8 mouse cellular contexts compared by ENCODE assay signal in the genomic region with DNA sequence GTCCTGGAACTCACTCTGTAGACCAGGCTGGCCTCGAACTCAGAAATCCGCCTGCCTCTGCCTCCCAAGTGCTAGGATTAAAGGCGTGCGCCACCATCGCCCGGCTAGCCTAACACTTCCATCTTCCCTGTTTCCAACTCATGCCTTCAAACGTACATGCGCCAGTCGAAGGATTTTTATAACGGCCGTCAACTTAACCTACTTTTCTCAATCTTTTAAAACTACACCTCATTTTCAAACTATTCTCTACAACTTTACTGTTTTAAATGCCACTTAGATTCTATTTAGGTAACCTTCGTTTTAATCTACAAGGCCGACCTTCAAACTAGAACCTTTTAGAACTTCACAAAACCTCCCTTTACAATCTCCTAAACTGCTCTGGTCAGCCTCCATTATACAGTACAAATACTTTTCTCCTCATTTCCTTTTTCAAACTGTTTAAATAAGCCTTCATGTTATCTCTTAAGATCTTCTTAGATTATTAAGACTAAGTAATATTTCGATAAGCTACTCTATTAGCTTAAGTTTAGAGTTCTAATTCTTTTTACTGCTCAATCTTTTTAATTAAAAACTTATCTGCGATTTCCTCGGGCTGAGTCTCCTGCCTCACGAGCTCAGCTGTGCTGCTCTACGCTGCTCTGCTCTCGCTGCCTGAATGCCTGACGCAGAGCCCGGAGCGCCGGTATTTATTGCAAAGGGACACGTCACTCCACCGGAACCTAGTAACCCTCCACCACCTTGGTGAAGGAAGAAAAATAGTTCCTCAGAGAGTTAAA. TPM values are rescaled to one million over a fixed set of nuclear protein-coding genes. Genes with fewer than 3 reads are reported as not detected.
A peak's percentile ranks its signal among the peaks of the same experiment; 100 is the strongest.
DNase-seq lines count a peak whose midpoint lies in the region; ATAC-seq and TF ChIP-seq lines count a peak whose summit lies in the region.

No protein-coding gene starts in this region.

- no peaks in the 10 kb centered on the region for H3K27me3 ChIP-seq in C2C12 (ENCODE audit: control insufficient read depth, insufficient read depth, insufficient read length)
- no peaks in the 10 kb centered on the region for H3K27me3 ChIP-seq in heart, embryonic 11.5 days (ENCODE audit: control insufficient read depth, insufficient read depth, low read length)
- H3K27me3 ChIP-seq in kidney, embryonic 16.5 days (ENCODE audit: insufficient read depth, low read length) = no peaks in the 10 kb centered on the region

- peak overlapping the region; percentile 93 for H3K4me2 ChIP-seq in heart, embryonic 11.5 days
- peak overlapping the region; percentile 91 for H3K4me2 ChIP-seq in kidney, embryonic 16.5 days (replicated peaks; ENCODE audit: low read depth, low read length)

- peak; percentile 100; the same call in 1 of the 2 replicates for TF ChIP-seq POLR2A in brain, embryonic 14.5 days (IDR thresholded peaks at IDR 0.05; ENCODE audit: borderline replicate concordance, extremely low read depth, insufficient read depth, insufficient read length, poor library complexity, severe bottlenecking)

- peak; percentile 98 for DNase-seq in brain, embryonic 14.5 days (ENCODE audit: low read depth)
- peak; percentile 94 for DNase-seq in liver
- peak; percentile 82 to 97 for DNase-seq in monocyte, adult 2 months (ENCODE audit: low read depth in 1 of 2, low spot score in 2 of 2)
- peak; percentile 96 to 98 for DNase-seq in spleen, postnatal 14 days (ENCODE audit: low spot score in 2 of 2)

- H3K9me3 ChIP-seq in heart, embryonic 11.5 days (replicated peaks; ENCODE audit: control insufficient read depth, low read length) = no peaks in the 10 kb centered on the region
- H3K9me3 ChIP-seq in kidney, embryonic 16.5 days (ENCODE audit: low read length) = no peaks in the 10 kb centered on the region

- H3ac ChIP-seq in C2C12 (ENCODE audit: control insufficient read depth, insufficient read length, low read depth) = peak overlapping the region; percentile 84

- peak overlapping the region; percentile 100 for H3K9ac ChIP-seq in heart, embryonic 11.5 days (ENCODE audit: low read depth, low read length)
- peak overlapping the region; percentile 91 for H3K9ac ChIP-seq in kidney, embryonic 16.5 days (replicated peaks; ENCODE audit: low read length)

- peak overlapping the region; percentile 98 for H3K4me3 ChIP-seq in C2C12 (ENCODE audit: insufficient read depth, poor library complexity, severe bottlenecking)
- H3K4me3 ChIP-seq in heart, embryonic 11.5 days (ENCODE audit: low read depth, low read length) = peak overlapping the region; percentile 94
- peak overlapping the region; percentile 71 for H3K4me3 ChIP-seq in kidney, embryonic 16.5 days (ENCODE audit: low read length)

- ATAC-seq in erythroblast, adult 5-6 weeks (replicated peaks; ENCODE audit: low FRiP score, poor library complexity, severe bottlenecking) = 0 out of 2 replicates have a peak, but pooled peaks have one; percentile 27
- ATAC-seq in heart, embryonic 11.5 days (replicated peaks; ENCODE audit: insufficient number of reproducible peaks, low FRiP score, low TSS enrichment) = peak; percentile 52
- ATAC-seq in kidney, embryonic 16.5 days (ENCODE audit: low FRiP score, low TSS enrichment) = no peak

- no peak for TF ChIP-seq CTCF in C2C12 (IDR thresholded peaks at IDR 0.05; ENCODE audit: control insufficient read depth, insufficient read depth, insufficient read length)
- TF ChIP-seq CTCF in brain, embryonic 14.5 days (IDR thresholded peaks at IDR 0.05; ENCODE audit: borderline replicate concordance, extremely low read depth, insufficient read depth, insufficient read length) = no peak

- H3K79me3 ChIP-seq in C2C12 (ENCODE audit: low read depth) = peaks cover 51% of the 10 kb centered on the region

- H3K36me3 ChIP-seq in C2C12 (ENCODE audit: control insufficient read depth, insufficient read depth) = peaks cover 42% of the 10 kb centered on the region
- peaks cover 17% of the 10 kb centered on the region for H3K36me3 ChIP-seq in heart, embryonic 11.5 days (ENCODE audit: control insufficient read depth, insufficient read depth, low read length)
- H3K36me3 ChIP-seq in kidney, embryonic 16.5 days (ENCODE audit: insufficient read depth, low read length) = peaks cover 17% of the 10 kb centered on the region

- peak overlapping the region; percentile 100 for H3K27ac ChIP-seq in heart, embryonic 11.5 days (ENCODE audit: low read depth, low read length)
- peak overlapping the region; percentile 100 for H3K27ac ChIP-seq in kidney, embryonic 16.5 days (ENCODE audit: low read length)

- WGBS in heart, embryonic 11.5 days (ENCODE audit: insufficient replicate concordance) = under 1% methylated on average over 25 of the region's 25 CpGs
- WGBS in kidney, embryonic 16.5 days = under 1% methylated on average over 25 of the region's 25 CpGs

- peaks cover 41% of the 10 kb centered on the region for H3K4me1 ChIP-seq in heart, embryonic 11.5 days (ENCODE audit: control insufficient read depth, insufficient read depth, low read length)
- H3K4me1 ChIP-seq in kidney, embryonic 16.5 days (ENCODE audit: insufficient read depth, low read length) = peaks cover 43% of the 10 kb centered on the region

- H3K79me2 ChIP-seq in C2C12 (ENCODE audit: control insufficient read depth, insufficient read depth) = peaks cover 65% of the 10 kb centered on the region

TF ChIP-seq in C2C12, 6 proteins besides CTCF, POLR2A, EP300 and RAD21:
- TF ChIP-seq MAX (IDR thresholded peaks at IDR 0.05) = peak; percentile 69
- no peak for TF ChIP-seq MYOG (IDR thresholded peaks at IDR 0.05; ENCODE audit: control insufficient read depth, extremely low read depth, insufficient read length)

RNA-seq across cellular contexts. Expression of gene Scyl1, which starts 31.0 kb away (rescaled TPM):
- polyA plus RNA-seq in C2C12 (2012; fragmentation: generic; extraction: Trizol) = 69.6 TPM
- polyA plus RNA-seq in brain, embryonic 14.5 days (2012; rRNA removed) = 130 and 153 TPM in 2 replicates
- total RNA-seq in erythroblast, adult 5-6 weeks (2015; ENCODE audit: low replicate concordance) = 8.2 and 12.9 TPM in 2 replicates
- total RNA-seq in erythroblast, adult 5-6 weeks (2017; ENCODE audit: low replicate concordance) = 9.1 and 11.9 TPM in 2 replicates
- 54.8 and 59.4 TPM in 2 replicates for polyA plus RNA-seq in heart, embryonic 11.5 days (2014; fragmentation: Nextera tagmentation; extraction: Ambion mirVana)
- polyA plus RNA-seq in kidney, embryonic 16.5 days (2015; fragmentation: Nextera tagmentation; extraction: Ambion mirVana) = 82.9 and 85.3 TPM in 2 replicates
